In genomic region chr16:20702522-20702893, GRCm38 (mm10) we compare ENCODE assay signal across 7 mouse cellular contexts. TPM values are rescaled to one million over a fixed set of nuclear protein-coding genes. Genes with fewer than 3 reads are reported as not detected.
DNase-seq lines count a peak whose midpoint lies in the region; ATAC-seq and TF ChIP-seq lines count a peak whose summit lies in the region.

No protein-coding gene starts in this region.

- H3K4me1 ChIP-seq in cortical plate, adult 2 months (ENCODE audit: control insufficient read depth, insufficient read depth, low read length) = 0 out of 2 replicates have a peak, but pooled peaks cover 2% of the 10 kb centered on the region
- no peaks in the 10 kb centered on the region for H3K4me1 ChIP-seq in kidney, adult 2 months (ENCODE audit: control insufficient read depth, insufficient read depth, low read length)
- H3K4me1 ChIP-seq in lung, adult 2 months (ENCODE audit: control insufficient read depth, insufficient read depth, low read length) = no peaks in the 10 kb centered on the region

- DNase-seq in R1 (ENCODE audit: low read depth, low spot score) = peak; percentile 90
- DNase-seq in heart, adult 18-20 months = peak; percentile 57 to 65
- peak; percentile 78 for DNase-seq in kidney, adult 2 months
- peak; percentile 41 for DNase-seq in lung, adult 2 months
- peak; percentile 71 for DNase-seq in ovary, postnatal 14 days (ENCODE audit: low spot score)

- H3K27me3 ChIP-seq in kidney, adult 2 months (replicated peaks; ENCODE audit: control insufficient read depth, insufficient read depth, low read length) = no peaks in the 10 kb centered on the region

- H3K27ac ChIP-seq in cortical plate, adult 2 months (ENCODE audit: insufficient read depth, low read length) = no peak overlapping the region
- H3K27ac ChIP-seq in kidney, adult 2 months (ENCODE audit: insufficient read depth, low read depth, low read length) = no peak overlapping the region

- TF ChIP-seq CTCF in cortical plate, adult 2 months (IDR thresholded peaks at IDR 0.05; ENCODE audit: extremely low read depth, insufficient read depth, low read length) = peak; percentile 52
- TF ChIP-seq CTCF in kidney, adult 2 months (conservative IDR thresholded peaks at IDR 0.05; ENCODE audit: insufficient read depth, insufficient read length, low read depth, low read length) = peak; percentile 65
- TF ChIP-seq CTCF in lung, adult 2 months (IDR thresholded peaks at IDR 0.05; ENCODE audit: insufficient read depth, low read length) = peak; percentile 52

- H3K36me3 ChIP-seq in kidney, adult 2 months (ENCODE audit: control insufficient read depth, insufficient read depth, low read length) = no peaks in the 10 kb centered on the region

- H3K4me3 ChIP-seq in cortical plate, adult 2 months (ENCODE audit: insufficient read depth, low read length) = no peak overlapping the region
- H3K4me3 ChIP-seq in kidney, adult 2 months (ENCODE audit: insufficient read depth, low read depth, low read length) = no peak overlapping the region
- no peak overlapping the region for H3K4me3 ChIP-seq in lung, adult 2 months (replicated peaks; ENCODE audit: extremely low read depth, low read depth, low read length)

- WGBS in kidney, adult 2 months = 20% methylated on average over 8 of the region's 8 CpGs
- WGBS in lung, adult 2 months = 22% methylated on average over 8 of the region's 8 CpGs

- no peak for TF ChIP-seq POLR2A in cortical plate, adult 2 months (IDR thresholded peaks at IDR 0.05; ENCODE audit: extremely low read depth, insufficient read depth, low read length)
- no peak for TF ChIP-seq POLR2A in kidney, adult 2 months (IDR thresholded peaks at IDR 0.05; ENCODE audit: low read depth, low read length)
- no peak for TF ChIP-seq POLR2A in lung, adult 2 months (IDR thresholded peaks at IDR 0.05; ENCODE audit: borderline replicate concordance, extremely low read depth, low read depth, low read length)

- peak; percentile 54 for ATAC-seq in CD4-positive, CD25-positive, alpha-beta regulatory T cell, adult 4 months

RNA-seq across cellular contexts. Expression of gene Fam131a, which starts 9.5 kb away (rescaled TPM):
- polyA plus RNA-seq in CD4-positive, CD25-positive, alpha-beta regulatory T cell, adult 4 months (2017; shearing (Covaris generic)) = under 1 TPM; 0.34 to 0.59 TPM
- 316 and 358 TPM in 2 replicates for polyA plus RNA-seq in cortical plate, adult 2 months (2012; rRNA removed)
- 10 to 100 TPM; 19.8 to 31.3 TPM for total RNA-seq in heart, adult 18-20 months (2021)
- polyA plus RNA-seq in kidney, adult 2 months (2012; rRNA removed) = 3.6 and 4.7 TPM in 2 replicates
- 17.3 and 19.2 TPM in 2 replicates for polyA plus RNA-seq in lung, adult 2 months (2012; rRNA removed)

RNA-seq across cellular contexts. Expression of gene Polr2h, which starts 15.0 kb away (rescaled TPM):
- polyA plus RNA-seq in CD4-positive, CD25-positive, alpha-beta regulatory T cell, adult 4 months (2017; shearing (Covaris generic)) = 10 to 100 TPM; 59.3 to 62.4 TPM
- polyA plus RNA-seq in cortical plate, adult 2 months (2012; rRNA removed) = 52.5 and 53.1 TPM in 2 replicates
- 10 to 100 TPM; 11.0 to 13.1 TPM for total RNA-seq in heart, adult 18-20 months (2021)
- 14.0 and 22.4 TPM in 2 replicates for polyA plus RNA-seq in kidney, adult 2 months (2012; rRNA removed)
- 8.3 and 12.0 TPM in 2 replicates for polyA plus RNA-seq in lung, adult 2 months (2012; rRNA removed)

RNA-seq across cellular contexts. Expression of gene Clcn2, which starts 15.0 kb away (rescaled TPM):
- polyA plus RNA-seq in CD4-positive, CD25-positive, alpha-beta regulatory T cell, adult 4 months (2017; shearing (Covaris generic)) = 1 to 10 TPM; 1.4 to 1.7 TPM
- polyA plus RNA-seq in cortical plate, adult 2 months (2012; rRNA removed) = 122 and 132 TPM in 2 replicates
- total RNA-seq in heart, adult 18-20 months (2021) = 1 to 10 TPM; 1.2 to 1.6 TPM
- 21.4 and 33.1 TPM in 2 replicates for polyA plus RNA-seq in kidney, adult 2 months (2012; rRNA removed)
- 8.1 and 9.5 TPM in 2 replicates for polyA plus RNA-seq in lung, adult 2 months (2012; rRNA removed)

RNA-seq across cellular contexts. Expression of gene Chrd, which starts 30.4 kb away (rescaled TPM):
- not detected for polyA plus RNA-seq in CD4-positive, CD25-positive, alpha-beta regulatory T cell, adult 4 months (2017; shearing (Covaris generic))
- 71.8 and 94.6 TPM in 2 replicates for polyA plus RNA-seq in cortical plate, adult 2 months (2012; rRNA removed)
- 1 to 10 TPM; 1.7 to 2.0 TPM for total RNA-seq in heart, adult 18-20 months (2021)
- 7.2 and 10.7 TPM in 2 replicates for polyA plus RNA-seq in kidney, adult 2 months (2012; rRNA removed)
- polyA plus RNA-seq in lung, adult 2 months (2012; rRNA removed) = 4.4 and 5.8 TPM in 2 replicates

RNA-seq across cellular contexts. Expression of gene Thpo, which starts 31.8 kb away (rescaled TPM):
- polyA plus RNA-seq in CD4-positive, CD25-positive, alpha-beta regulatory T cell, adult 4 months (2017; shearing (Covaris generic)) = not detected
- polyA plus RNA-seq in cortical plate, adult 2 months (2012; rRNA removed) = 20.6 and 27.1 TPM in 2 replicates
- under 1 TPM in 1 of 2 experiments, not detected in 1; 0.18 TPM for total RNA-seq in heart, adult 18-20 months (2021)
- 17.1 and 17.7 TPM in 2 replicates for polyA plus RNA-seq in kidney, adult 2 months (2012; rRNA removed)
- 1.1 and 1.6 TPM in 2 replicates for polyA plus RNA-seq in lung, adult 2 months (2012; rRNA removed)

Comparison
In these comparisons a context has a peak if more than half of its experiments do, and no peak if none do; other contexts are left out.
1. RNA of gene Fam131a, which starts 9.5 kb away (polyA plus RNA-seq): 316 to 358 TPM in cortical plate, adult 2 months; 17.3 to 19.2 TPM in lung, adult 2 months, 3.6 to 4.7 TPM in kidney, adult 2 months and 0.34 to 0.59 TPM in CD4-positive, CD25-positive, alpha-beta regulatory T cell, adult 4 months; every median in the first group is over 10 times any median in the second.
2. Peak in every context shown above with its lines, with median percentiles within 50 percentile points of each other: DNase-seq and CTCF ChIP-seq.